Mouse (Mus musculus) spleen, embryonic (tissue): ENCODE data around the gene Brsk1.

Source experiments
- CTCF ChIA-PET: fragments of 350-600 bp; sonication (Branson Sonifier 250); formaldehyde crosslinking; loops from one replicate; lab custom pipeline; 2022; lab: Charles Lee

Gene Brsk1

GRCm38 (mm10) chr7:4690387-4690786, at the start of gene Brsk1:
Gene Brsk1, plus strand, starts transcription at chr7:4690604.
- CTCF ChIA-PET = no interaction called here

- CTCF ChIA-PET = no interaction called here
Observed at GRCm38 (mm10) chr7:4641155-4641554, 49.2 kb upstream of the Brsk1 start.

- CTCF ChIA-PET = no interaction called here
Observed at GRCm38 (mm10) chr7:4641956-4642355, 48.4 kb upstream of the Brsk1 start.

- CTCF ChIA-PET = no interaction called here
Observed at GRCm38 (mm10) chr7:4643225-4643624, 47.2 kb upstream of the Brsk1 start.

GRCm38 (mm10) chr7:4646806-4647205, 43.6 kb upstream of the Brsk1 start:
- CTCF ChIA-PET = no interaction called here

- CTCF ChIA-PET = no interaction called here
Observed at GRCm38 (mm10) chr7:4647291-4647690, 43.1 kb upstream of the Brsk1 start.

GRCm38 (mm10) chr7:4647992-4648391, 42.4 kb upstream of the Brsk1 start:
- CTCF ChIA-PET = no interaction called here

- CTCF ChIA-PET = no interaction called here
Observed at GRCm38 (mm10) chr7:4651581-4651980, 38.8 kb upstream of the Brsk1 start.

GRCm38 (mm10) chr7:4652726-4653125, 37.7 kb upstream of the Brsk1 start:
- CTCF ChIA-PET = no interaction called here

- CTCF ChIA-PET = no interaction called here
Observed at GRCm38 (mm10) chr7:4653351-4653750, 37.1 kb upstream of the Brsk1 start.

GRCm38 (mm10) chr7:4653780-4654179, 36.6 kb upstream of the Brsk1 start:
- CTCF ChIA-PET = no interaction called here

- CTCF ChIA-PET = no interaction called here
Observed at GRCm38 (mm10) chr7:4654221-4654620, 36.2 kb upstream of the Brsk1 start.

- CTCF ChIA-PET = no interaction called here
Observed at GRCm38 (mm10) chr7:4655393-4655792, 35.0 kb upstream of the Brsk1 start.

GRCm38 (mm10) chr7:4655916-4656315, 34.5 kb upstream of the Brsk1 start:
- CTCF ChIA-PET = no interaction called here

- CTCF ChIA-PET = interaction anchor here (0.6 kb wide), 2 partner anchors 1040 to 1057 kb away, joined by 3 read pairs; no protein-coding TSS in a partner anchor
Observed at GRCm38 (mm10) chr7:4656818-4657217, 33.6 kb upstream of the Brsk1 start.

GRCm38 (mm10) chr7:4657521-4658127, 32.8 kb upstream of the Brsk1 start:
- CTCF ChIA-PET = interaction anchor here (0.6 kb wide), 1 partner anchor 1041 kb away, joined by 3 read pairs; no protein-coding TSS in a partner anchor

- CTCF ChIA-PET = no interaction called here
Observed at GRCm38 (mm10) chr7:4658128-4658907, 32.1 kb upstream of the Brsk1 start.

GRCm38 (mm10) chr7:4658912-4659551, 31.4 kb upstream of the Brsk1 start, which contains the start of gene Ppp6r1:
Gene Ppp6r1, minus strand, starts transcription at chr7:4659019.
- CTCF ChIA-PET = no interaction called here

- CTCF ChIA-PET = no interaction called here
Observed at GRCm38 (mm10) chr7:4659911-4660443, 30.4 kb upstream of the Brsk1 start.

GRCm38 (mm10) chr7:4663179-4663578, 27.2 kb upstream of the Brsk1 start:
- CTCF ChIA-PET = no interaction called here

GRCm38 (mm10) chr7:4663742-4664141, 26.7 kb upstream of the Brsk1 start:
- CTCF ChIA-PET = no interaction called here

GRCm38 (mm10) chr7:4666871-4667270, 23.5 kb upstream of the Brsk1 start:
- CTCF ChIA-PET = interaction anchor here (0.5 kb wide), 1 partner anchor 16 kb away, joined by 14 read pairs; no protein-coding TSS in a partner anchor
